Mouse (Mus musculus) lung, adult 18-20 months (tissue): ENCODE results near the gene Lyl1.

Source experiments
- DNase-seq, 2 experiments: peaks; one replicate each; pipeline ENCODE4 v3.0.0; 2022; ENCODE audit warnings: mixed read lengths in 2 of 2

Gene Lyl1

GRCm38 (mm10) chr8:84742171-84743053 lies 41.2 kb downstream of the Lyl1 start:
- peak in 1 of 2 experiments; percentile 60 for DNase-seq

DNA sequence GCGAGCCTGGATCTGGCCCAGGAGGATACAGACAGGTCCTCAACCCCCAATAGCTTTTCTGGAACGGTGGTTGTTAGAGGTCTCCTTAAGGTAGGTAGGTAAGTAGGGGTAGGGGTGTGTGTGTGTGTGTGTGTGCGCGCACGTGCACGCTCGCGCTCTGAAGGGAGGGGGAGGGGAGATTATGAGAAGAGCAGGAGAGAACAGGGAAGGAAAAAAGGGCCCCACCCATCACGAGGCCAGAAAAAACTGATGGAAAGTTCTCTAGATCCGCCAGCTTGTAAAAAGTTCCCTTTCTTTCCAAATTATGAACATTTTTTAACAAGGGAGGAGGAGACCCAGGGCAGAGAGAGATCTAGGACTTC lies 41.8 kb downstream of the Lyl1 start:
- DNase-seq, result no peak

- DNase-seq, result peak; percentile 81 to 89
Observed at GRCm38 (mm10) chr8:84743517-84744420, 42.5 kb downstream of the Lyl1 start.

DNA sequence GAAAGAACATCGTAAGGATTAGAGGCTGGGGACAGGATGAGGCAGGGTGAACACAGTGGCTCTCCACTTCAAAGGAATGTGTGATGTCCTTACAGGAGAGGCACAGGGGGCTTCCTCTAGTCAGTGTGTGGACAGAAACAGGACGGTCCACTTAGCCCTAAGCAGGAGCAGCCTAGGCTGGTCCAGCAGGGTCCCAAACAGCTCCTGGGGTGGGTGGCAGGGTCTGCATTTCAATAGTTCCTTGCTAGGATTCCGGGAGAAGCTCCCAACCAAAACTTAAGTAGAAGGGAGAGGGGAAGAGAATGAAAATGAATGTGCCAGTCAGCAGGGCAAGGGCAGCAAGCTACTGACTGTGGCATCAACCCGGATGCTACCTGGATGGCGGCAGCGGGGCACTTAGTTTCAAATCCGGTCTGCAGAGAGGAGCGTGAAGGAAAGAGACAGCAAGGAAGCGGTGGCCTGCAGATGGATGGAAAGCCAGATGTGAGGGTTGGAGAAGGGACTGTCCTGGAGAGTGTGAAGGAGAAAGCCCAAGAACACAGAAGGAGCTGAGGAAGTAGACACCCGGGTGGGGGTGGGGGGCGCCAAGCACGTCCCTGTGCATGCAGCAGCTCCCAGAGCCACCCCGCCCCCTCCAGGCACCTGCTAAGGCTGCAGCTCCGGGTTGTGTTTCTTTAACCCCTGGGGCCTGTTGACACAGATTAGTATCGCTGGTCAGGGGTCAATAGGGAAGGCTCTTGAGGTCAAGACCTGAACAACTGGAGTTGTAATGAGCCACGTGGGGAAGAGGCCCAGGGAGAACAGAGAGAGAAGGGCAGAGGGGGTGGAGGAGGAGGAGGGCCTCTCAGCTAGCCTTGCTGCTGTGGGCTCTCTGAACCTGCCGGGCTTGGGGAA lies 44.0 kb downstream of the Lyl1 start:
- no peak for DNase-seq

DNA sequence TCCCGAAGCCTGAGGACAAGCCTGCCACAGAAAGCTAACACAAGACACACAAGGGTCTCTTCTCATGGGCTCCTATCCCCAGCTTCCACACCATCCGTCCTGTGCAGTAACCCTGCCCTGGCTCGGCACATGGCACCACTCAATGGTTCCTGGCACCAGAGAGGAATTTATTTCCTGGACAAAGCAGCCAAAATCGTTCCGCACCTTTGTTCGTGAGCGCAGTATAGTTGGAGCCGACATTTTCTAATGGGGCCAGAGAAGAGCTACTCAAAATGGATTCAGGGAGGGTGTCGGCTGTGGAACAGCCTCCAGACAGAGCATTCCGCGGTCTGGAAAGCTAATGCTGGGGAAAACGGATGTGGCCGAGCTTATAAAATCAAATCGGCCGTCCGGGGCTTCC lies 48.3 kb downstream of the Lyl1 start:
- DNase-seq, result no peak

GRCm38 (mm10) chr8:84752734-84753582 lies 51.7 kb downstream of the Lyl1 start:
- no peak for DNase-seq
